Mouse (Mus musculus) limb, embryonic 11.5 days (tissue): ENCODE data around the gene Nif3l1. TPM values are rescaled to one million over a fixed set of nuclear protein-coding genes. Genes with fewer than 3 reads are reported as not detected.

Source experiments
- ATAC-seq: fragments of 200-750 bp; cut with Nextera tagmentation; 2 replicates; pipeline ENCODE4 v1.8.0; 2017; ENCODE audit warnings: low read depth; ENCODE audit not compliant: insufficient number of reproducible peaks, low FRiP score, low TSS enrichment
- DNase-seq: peaks from one replicate; pipeline ENCODE4 v3.0.0-alpha.2; 2015; ENCODE audit warnings: low spot score
- H3K27ac ChIP-seq: fragments of 300-500 bp; sonication (generic); replicated peaks from 2 replicates; pipeline ENCODE4 v1.5.1; 2014; ENCODE audit warnings: low read depth, mild to moderate bottlenecking, low read length
- H3K27me3 ChIP-seq: fragments of 300-500 bp; sonication (generic); 2 replicates; pipeline ENCODE4 v1.6.1; 2014; ENCODE audit warnings: mild to moderate bottlenecking, low read length, mixed read lengths; ENCODE audit not compliant: control insufficient read depth, insufficient read depth
- H3K36me3 ChIP-seq: fragments of 300-500 bp; sonication (generic); 2 replicates; pipeline ENCODE4 v1.6.1; 2014; ENCODE audit warnings: mild to moderate bottlenecking, low read length, moderate library complexity, mixed read lengths; ENCODE audit not compliant: control insufficient read depth, insufficient read depth
- H3K4me1 ChIP-seq: fragments of 300-500 bp; sonication (generic); 2 replicates; pipeline ENCODE4 v1.6.1; 2014; ENCODE audit warnings: low read length, mixed read lengths; ENCODE audit not compliant: control insufficient read depth, insufficient read depth
- H3K4me2 ChIP-seq: fragments of 300-500 bp; sonication (generic); 2 replicates; pipeline ENCODE4 v1.6.1; 2014; ENCODE audit warnings: low read depth, mild to moderate bottlenecking, moderate library complexity; ENCODE audit not compliant: severe bottlenecking
- H3K4me3 ChIP-seq: fragments of 300-500 bp; sonication (generic); 2 replicates; pipeline ENCODE4 v1.5.1; 2014; ENCODE audit warnings: low read depth, low read length
- H3K9ac ChIP-seq: fragments of 300-500 bp; sonication (generic); 2 replicates; pipeline ENCODE4 v1.6.1; 2014; ENCODE audit warnings: mild to moderate bottlenecking, low read length
- H3K9me3 ChIP-seq: fragments of 300-500 bp; sonication (generic); 2 replicates; pipeline ENCODE4 v1.6.1; 2016; ENCODE audit warnings: low read length; ENCODE audit not compliant: control insufficient read depth
- WGBS: fragments of 180-500 bp; shearing (Covaris S2); extraction: QIAGEN DNeasy Blood & Tissue Kit; methylation state at CpG from one replicate; pipeline ENCODE4 v1.1.7; 2014; 5-methylcytosine and 5-hydroxymethylcytosine counted together
- polyA plus RNA-seq: library from polyadenylated mRNA; unstranded; fragments of >200 nt; fragmentation: Nextera tagmentation; extraction: Ambion mirVana; gene quantifications from 2 replicates; pipeline ENCODE4 v1.2.1, GENCODE M21; 2014

Nif3l1 gene
- polyA plus RNA-seq, 1 experiment from 2014 or later, result 68.4 TPM

DNA sequence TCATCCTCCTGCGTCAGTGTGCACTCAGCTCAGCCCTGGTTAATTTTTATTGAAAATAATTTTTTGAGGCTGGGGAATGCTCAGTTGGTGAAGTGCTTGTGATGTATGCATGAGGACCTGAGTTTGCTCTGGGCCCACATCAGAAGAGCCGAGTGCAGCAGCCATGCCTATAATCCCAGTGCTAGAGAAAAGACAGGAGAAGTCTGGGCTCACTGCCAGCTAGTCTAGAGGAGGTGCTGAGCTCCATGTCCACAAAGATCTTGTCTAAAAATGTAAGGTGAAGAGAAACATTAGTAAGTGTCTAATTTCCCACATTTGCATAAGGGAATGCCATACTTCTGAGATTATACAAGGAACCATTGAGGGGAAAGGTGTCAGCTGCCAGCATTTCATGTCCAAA, 13.9 kb downstream of the Nif3l1 start:
- no peak overlapping the region for H3K9ac ChIP-seq
- H3K27me3 ChIP-seq, result no peaks in the 10 kb centered on the region
- H3K9me3 ChIP-seq, result no peaks in the 10 kb centered on the region
- H3K36me3 ChIP-seq, result peaks cover 16% of the 10 kb centered on the region
- H3K4me2 ChIP-seq, result no peak overlapping the region
- no peak overlapping the region for H3K27ac ChIP-seq
- ATAC-seq, result no peak
- WGBS, result 88% methylated on average over 2 of the region's 2 CpGs
- H3K4me1 ChIP-seq, result no peaks in the 10 kb centered on the region
- DNase-seq, result no peak
- H3K4me3 ChIP-seq, result no peak overlapping the region

DNA sequence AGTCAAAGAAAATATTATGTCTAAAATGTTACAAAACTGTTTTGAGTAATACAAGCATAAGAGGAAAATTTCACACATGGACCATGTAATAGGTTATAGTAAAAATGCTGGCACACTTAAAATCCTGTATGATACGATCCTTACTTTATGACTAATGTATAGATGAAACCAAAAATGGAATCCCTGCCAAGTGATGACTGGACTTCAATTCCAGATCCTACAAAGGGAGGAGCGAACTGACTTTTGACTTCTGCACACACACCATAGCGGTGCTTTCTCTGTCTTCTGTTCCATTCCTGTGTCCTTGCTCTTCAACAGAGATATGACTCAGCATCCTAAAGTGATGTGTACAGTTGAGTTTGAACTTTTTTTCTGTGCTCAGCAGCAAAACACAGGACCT, 15.6 kb downstream of the Nif3l1 start:
- no peaks in the 10 kb centered on the region for H3K4me1 ChIP-seq
- no peaks in the 10 kb centered on the region for H3K27me3 ChIP-seq
- H3K9ac ChIP-seq, result no peak overlapping the region
- no peak for DNase-seq
- H3K27ac ChIP-seq, result no peak overlapping the region
- no peak overlapping the region for H3K4me2 ChIP-seq
- H3K4me3 ChIP-seq, result no peak overlapping the region
- ATAC-seq, result no peak
- 96% methylated on average over 3 of the region's 3 CpGs for WGBS
- no peaks in the 10 kb centered on the region for H3K9me3 ChIP-seq
- peaks cover 23% of the 10 kb centered on the region for H3K36me3 ChIP-seq

DNA sequence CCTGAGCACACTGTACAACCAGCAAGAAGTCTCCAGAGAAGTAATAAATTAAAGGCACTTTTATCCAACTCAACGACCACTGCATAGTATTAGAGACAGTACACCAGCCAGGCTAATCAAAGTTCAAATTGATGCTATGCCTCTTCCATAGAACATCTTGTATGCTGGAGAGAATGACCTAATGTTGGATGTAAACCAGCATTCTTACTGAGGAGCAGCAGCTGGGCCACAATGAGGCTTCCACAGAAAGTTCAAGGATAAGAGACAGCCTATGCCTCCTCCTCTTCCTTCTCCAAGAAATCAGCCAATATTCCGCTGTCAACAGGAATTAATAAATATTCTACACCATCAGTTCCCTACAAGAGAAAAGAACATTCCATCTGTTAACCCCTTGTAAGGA, 19.0 kb downstream of the Nif3l1 start:
- H3K4me2 ChIP-seq, result no peak overlapping the region
- WGBS, result 85% methylated on average over 2 of the region's 2 CpGs
- peaks cover 21% of the 10 kb centered on the region; the same call in 1 of the 2 replicates for H3K36me3 ChIP-seq

DNA sequence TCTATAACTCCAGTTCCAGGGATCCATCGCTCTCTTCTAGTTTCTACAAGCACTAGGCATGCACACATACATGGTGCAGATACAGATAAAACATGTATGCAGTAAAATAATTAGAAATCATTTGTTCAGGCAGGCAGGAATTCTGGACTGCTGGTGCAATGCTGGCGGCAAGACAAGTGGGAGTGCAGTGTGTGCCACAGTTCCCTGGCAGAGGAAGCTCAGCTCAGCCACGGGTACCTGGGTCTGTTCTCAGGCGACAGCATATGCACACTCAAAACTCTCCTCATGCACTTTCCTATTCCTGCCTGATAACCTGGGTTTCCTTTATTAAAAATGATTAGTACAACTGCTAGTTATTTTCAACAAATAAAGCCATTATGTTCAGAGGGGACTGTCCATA, 20.1 kb downstream of the Nif3l1 start:
- H3K9ac ChIP-seq, result no peak overlapping the region
- WGBS, result 90% methylated on average over 4 of the region's 4 CpGs
- H3K27me3 ChIP-seq, result no peaks in the 10 kb centered on the region
- no peak overlapping the region for H3K27ac ChIP-seq
- H3K9me3 ChIP-seq, result no peaks in the 10 kb centered on the region
- no peak for ATAC-seq
- H3K4me1 ChIP-seq, result no peaks in the 10 kb centered on the region
- H3K4me3 ChIP-seq, result no peak overlapping the region
- H3K36me3 ChIP-seq, result peaks cover 25% of the 10 kb centered on the region; the same call in 1 of the 2 replicates
- no peak for DNase-seq
- H3K4me2 ChIP-seq, result no peak overlapping the region

More for the DNA sequence above, 19.0 kb downstream of the Nif3l1 start:
- DNase-seq (no peak), ATAC-seq (no peak)
- no peaks in the 10 kb centered on the region for H3K4me1 ChIP-seq
- no peak overlapping the region for H3K9ac ChIP-seq
- no peaks in the 10 kb centered on the region for H3K9me3 ChIP-seq
- H3K27ac ChIP-seq, result no peak overlapping the region
- H3K27me3 ChIP-seq, result no peaks in the 10 kb centered on the region
- no peak overlapping the region for H3K4me3 ChIP-seq

DNA sequence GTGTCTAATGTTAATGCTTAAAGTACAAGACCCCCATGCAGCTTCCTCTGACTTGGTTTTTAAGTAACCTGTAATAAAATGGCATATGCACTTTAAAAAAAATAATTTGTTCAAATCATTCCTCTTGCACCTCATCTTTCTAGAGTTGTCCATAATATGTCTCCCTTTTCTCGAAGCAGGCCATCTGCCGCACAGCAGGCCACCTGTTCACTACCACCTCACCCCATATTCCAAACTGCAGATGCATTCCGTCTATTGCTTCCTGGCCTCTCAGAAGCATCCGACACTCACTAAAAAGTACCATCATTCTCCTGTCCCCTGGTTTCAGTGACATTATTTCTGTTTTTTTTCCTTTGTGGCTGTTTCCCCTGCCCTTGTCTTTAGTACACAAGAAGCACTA, 20.6 kb downstream of the Nif3l1 start:
- no peak overlapping the region for H3K27ac ChIP-seq
- no peak overlapping the region for H3K4me3 ChIP-seq
- WGBS, result 92% methylated on average over 4 of the region's 4 CpGs
- H3K36me3 ChIP-seq, result peaks cover 25% of the 10 kb centered on the region; the same call in 1 of the 2 replicates
- H3K4me2 ChIP-seq, result no peak overlapping the region
- no peak overlapping the region for H3K9ac ChIP-seq
- ATAC-seq (no peak), DNase-seq (no peak)
- no peaks in the 10 kb centered on the region for H3K4me1 ChIP-seq
- no peaks in the 10 kb centered on the region for H3K27me3 ChIP-seq
- no peaks in the 10 kb centered on the region for H3K9me3 ChIP-seq

DNA sequence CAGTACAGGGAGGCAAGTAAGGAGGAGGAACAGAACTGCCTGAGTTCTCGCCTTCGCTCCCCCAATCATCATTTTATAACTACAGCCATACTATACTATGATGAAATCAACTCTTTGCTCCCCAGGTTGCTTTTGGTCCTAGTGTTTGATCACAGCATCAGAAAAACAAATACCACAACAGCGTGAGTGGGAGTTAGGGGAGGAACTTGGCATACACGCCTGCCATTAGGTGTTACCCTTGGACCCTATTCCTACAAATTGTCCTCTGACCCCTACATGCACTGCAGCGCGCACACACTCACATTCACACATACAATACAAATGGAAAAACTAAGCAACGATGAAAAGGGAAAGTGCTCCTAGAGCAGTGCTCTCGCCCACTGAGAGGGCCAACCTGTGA, 30.7 kb downstream of the Nif3l1 start:
- no peak for DNase-seq
- Histone ChIP-seq H3K27me3 (no peaks in the 10 kb centered on the region), H3K27ac (no peak overlapping the region), H3K9ac (no peak overlapping the region), H3K9me3 (no peaks in the 10 kb centered on the region), H3K4me2 (no peak overlapping the region), H3K4me1 (no peaks in the 10 kb centered on the region), H3K36me3 (peaks cover 33% of the 10 kb centered on the region), H3K4me3 (no peak overlapping the region)
- ATAC-seq, result no peak
- 97% methylated on average over 8 of the region's 8 CpGs for WGBS

DNA sequence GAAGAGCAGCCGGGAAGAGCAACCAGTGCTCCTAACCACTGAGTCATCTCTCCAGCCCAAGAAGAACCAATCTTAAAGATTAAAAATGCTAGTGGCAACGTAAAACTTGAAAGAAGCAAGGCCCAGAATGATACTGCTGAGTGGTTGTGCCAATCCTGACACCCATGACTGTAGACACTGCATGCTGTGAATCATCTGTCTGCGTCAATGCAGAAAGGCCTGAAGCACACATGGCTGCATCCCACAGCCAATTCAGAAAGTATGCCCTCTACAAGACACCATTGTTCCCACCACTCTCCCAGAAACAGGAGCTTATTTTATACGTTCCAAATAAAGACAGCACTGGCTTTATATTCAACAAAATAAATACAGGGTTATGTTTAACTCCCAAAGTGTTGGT, 37.7 kb downstream of the Nif3l1 start:
- ATAC-seq (no peak), DNase-seq (no peak)
- Histone ChIP-seq H3K9ac (no peak overlapping the region), H3K9me3 (no peaks in the 10 kb centered on the region), H3K27me3 (no peaks in the 10 kb centered on the region), H3K4me3 (no peak overlapping the region), H3K36me3 (peaks cover 24% of the 10 kb centered on the region; the same call in 1 of the 2 replicates), H3K4me2 (no peak overlapping the region), H3K27ac (no peak overlapping the region), H3K4me1 (no peaks in the 10 kb centered on the region)
- 96% methylated on average over 4 of the region's 4 CpGs for WGBS

DNA sequence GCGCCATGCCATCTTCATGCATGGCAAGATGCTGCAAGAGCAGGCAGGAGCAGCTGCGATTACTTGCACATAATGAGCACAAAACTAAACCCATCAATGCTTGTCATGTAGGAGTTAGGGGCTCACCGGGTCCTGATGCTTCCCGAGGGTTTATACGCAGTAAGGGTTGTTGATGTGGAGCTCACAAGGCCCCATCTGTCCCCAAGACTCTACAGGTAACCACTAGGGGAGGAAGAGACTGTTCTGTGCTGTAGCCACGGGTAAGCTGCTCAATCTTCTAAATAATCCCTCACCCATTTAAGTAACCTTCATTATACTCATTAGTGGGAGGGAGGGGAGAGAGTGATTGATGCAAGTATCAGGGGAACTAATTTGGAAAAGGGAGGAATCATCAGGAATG, 50.7 kb downstream of the Nif3l1 start:
- H3K27me3 ChIP-seq, result no peaks in the 10 kb centered on the region
- H3K27ac ChIP-seq, result no peak overlapping the region
- 92% methylated on average over 6 of the region's 6 CpGs for WGBS
- H3K4me3 ChIP-seq, result no peak overlapping the region
- peaks cover 31% of the 10 kb centered on the region for H3K36me3 ChIP-seq
- DNase-seq (no peak), ATAC-seq (no peak)
- H3K4me2 ChIP-seq, result no peak overlapping the region
- no peaks in the 10 kb centered on the region for H3K9me3 ChIP-seq
- no peaks in the 10 kb centered on the region for H3K4me1 ChIP-seq
- H3K9ac ChIP-seq, result no peak overlapping the region

DNA sequence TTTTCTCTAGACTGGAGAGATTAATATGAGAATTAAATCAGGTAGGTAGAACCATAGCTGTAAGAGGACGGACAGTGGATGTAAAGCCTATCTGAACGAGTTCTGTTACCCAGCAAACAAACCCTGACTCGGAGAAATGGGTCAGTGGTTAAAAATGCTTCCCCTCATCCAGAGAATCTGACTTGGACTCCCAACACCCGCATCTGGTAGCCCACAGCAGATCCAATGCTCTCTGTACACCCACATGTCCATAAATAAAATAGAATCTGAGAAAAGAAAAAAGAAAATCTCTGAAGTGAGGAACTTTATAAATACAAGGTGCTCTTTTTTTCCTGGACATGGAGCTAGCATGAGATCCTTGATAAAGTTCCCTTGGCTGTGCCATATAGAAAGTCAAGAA, 52.7 kb downstream of the Nif3l1 start:
- H3K27ac ChIP-seq, result no peak overlapping the region
- H3K27me3 ChIP-seq, result no peaks in the 10 kb centered on the region
- peaks cover 23% of the 10 kb centered on the region for H3K36me3 ChIP-seq
- H3K9ac ChIP-seq, result no peak overlapping the region
- no peaks in the 10 kb centered on the region for H3K9me3 ChIP-seq
- WGBS, result 97% methylated on average over 4 of the region's 4 CpGs
- no peaks in the 10 kb centered on the region for H3K4me1 ChIP-seq
- no peak for ATAC-seq
- no peak overlapping the region for H3K4me3 ChIP-seq
- no peak for DNase-seq
- no peak overlapping the region for H3K4me2 ChIP-seq
